Mouse (Mus musculus): ENCODE measurements around the gene Acvr1. TPM values are rescaled to one million over a fixed set of nuclear protein-coding genes. Genes with fewer than 3 reads are reported as not detected.

The Acvr1 gene
- polyA plus RNA-seq, 1 experiment from 2014 or later: 4.2 TPM

DNA sequence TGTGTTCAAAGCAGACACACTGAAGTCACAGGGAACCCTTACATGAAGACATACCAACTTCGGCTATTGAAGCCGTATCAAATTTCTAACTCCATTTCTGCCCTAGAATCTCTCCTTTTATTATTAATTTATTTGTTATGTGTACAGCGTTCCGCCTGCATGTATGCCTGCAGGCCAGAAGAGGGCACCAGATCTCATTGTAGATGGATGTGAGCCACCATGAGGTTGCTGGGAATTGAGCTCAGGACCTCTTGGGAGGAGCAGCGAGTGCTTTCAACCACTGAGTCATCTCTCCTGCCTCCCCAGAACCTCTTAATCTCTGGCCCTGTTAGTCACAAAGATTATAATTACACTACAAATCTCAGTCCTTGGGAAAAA, 109.5 kb downstream of the Acvr1 start:
- H3K4me1 ChIP-seq (replicated peaks): no peaks in the 10 kb centered on the region
- 97% methylated on average over 5 of the region's 5 CpGs for WGBS
- no peak overlapping the region for H3K4me2 ChIP-seq (replicated peaks)
- H3K27ac ChIP-seq: no peak overlapping the region
- H3K9me3 ChIP-seq: no peaks in the 10 kb centered on the region
- peaks cover 36% of the 10 kb centered on the region for H3K36me3 ChIP-seq
- H3K27me3 ChIP-seq: no peaks in the 10 kb centered on the region
- H3K9ac ChIP-seq (replicated peaks): no peak overlapping the region
- H3K4me3 ChIP-seq (replicated peaks): no peak overlapping the region
- ATAC-seq: no peak

DNA sequence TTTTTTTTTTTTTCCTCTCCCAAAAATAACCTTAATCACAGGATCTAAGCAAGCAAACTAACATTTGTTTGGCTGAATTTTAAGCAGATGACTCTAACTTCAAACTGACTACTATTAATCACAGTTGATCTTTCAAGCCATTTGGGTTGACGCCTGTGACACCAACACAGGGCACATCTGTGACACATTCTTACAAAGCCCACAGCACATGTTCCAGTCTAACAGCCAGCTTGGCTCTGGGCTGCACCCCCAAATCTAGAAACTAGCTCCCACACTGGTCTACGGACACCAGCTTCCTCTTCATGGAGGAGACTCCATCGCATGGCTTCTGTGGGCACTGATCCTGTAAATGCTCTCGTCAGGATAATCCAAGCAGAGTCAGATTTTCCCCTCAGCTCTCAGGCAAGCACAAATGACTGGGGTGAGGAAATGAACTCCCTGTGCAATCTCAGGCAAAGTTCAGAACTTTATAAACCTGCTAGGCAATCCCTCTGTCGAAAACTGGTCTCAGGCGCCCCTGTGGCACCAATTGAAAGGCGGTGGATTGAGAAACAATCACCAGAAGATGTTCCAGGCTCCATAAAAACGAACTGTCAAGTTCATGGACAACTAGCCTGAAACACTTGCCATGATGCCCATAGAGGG, 110.0 kb downstream of the Acvr1 start:
- no peaks in the 10 kb centered on the region for H3K4me1 ChIP-seq (replicated peaks)
- no peaks in the 10 kb centered on the region for H3K27me3 ChIP-seq
- WGBS: 91% methylated on average over 8 of the region's 8 CpGs
- no peak overlapping the region for H3K27ac ChIP-seq
- peaks cover 31% of the 10 kb centered on the region for H3K36me3 ChIP-seq
- no peak for ATAC-seq
- H3K9ac ChIP-seq (replicated peaks): no peak overlapping the region
- no peak overlapping the region for H3K4me2 ChIP-seq (replicated peaks)
- H3K9me3 ChIP-seq: no peaks in the 10 kb centered on the region
- no peak overlapping the region for H3K4me3 ChIP-seq (replicated peaks)

DNA sequence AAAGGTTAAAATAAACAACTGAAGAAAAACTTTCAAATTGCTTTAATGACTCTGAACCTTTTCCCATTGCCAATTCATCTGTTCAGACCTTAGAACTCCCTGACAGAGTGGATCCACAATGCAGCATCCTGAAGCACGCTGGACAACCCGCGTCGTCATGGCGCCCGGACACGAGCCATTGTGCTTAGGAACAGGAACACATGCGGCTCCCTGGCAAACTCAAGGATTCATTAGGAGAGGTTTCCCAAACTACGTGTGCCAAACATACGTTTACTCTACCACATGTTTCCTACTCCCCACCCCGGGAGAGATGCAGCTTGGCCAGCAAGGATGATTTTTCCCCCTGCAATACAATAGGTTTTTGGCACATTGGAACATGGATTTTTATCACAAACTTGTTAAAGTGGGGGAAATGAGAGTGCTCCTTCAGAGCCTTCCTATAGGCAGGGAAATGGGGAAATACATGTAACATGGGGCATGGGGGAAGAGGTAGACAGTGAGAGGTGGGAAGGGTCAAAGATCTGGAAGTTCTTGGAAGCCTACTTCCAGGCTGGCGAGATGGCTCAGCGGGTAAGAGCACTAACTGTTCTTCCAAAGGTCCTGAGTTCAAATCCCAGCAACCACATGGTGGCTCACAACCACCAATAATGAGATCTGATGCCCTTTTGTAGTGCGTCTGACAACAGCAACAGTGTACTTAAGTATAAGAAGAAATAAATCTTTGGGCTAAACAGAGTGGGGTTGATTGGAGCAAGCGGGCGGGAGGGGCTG, 112.7 kb downstream of the Acvr1 start:
- Histone ChIP-seq H3K4me2 (replicated peaks) (no peak overlapping the region), H3K27ac (no peak overlapping the region), H3K9me3 (no peaks in the 10 kb centered on the region), H3K4me1 (replicated peaks) (no peaks in the 10 kb centered on the region), H3K4me3 (replicated peaks) (no peak overlapping the region), H3K9ac (replicated peaks) (no peak overlapping the region), H3K27me3 (no peaks in the 10 kb centered on the region), H3K36me3 (peaks cover 24% of the 10 kb centered on the region)
- ATAC-seq: no peak
- WGBS: 92% methylated on average over 16 of the region's 16 CpGs

DNA sequence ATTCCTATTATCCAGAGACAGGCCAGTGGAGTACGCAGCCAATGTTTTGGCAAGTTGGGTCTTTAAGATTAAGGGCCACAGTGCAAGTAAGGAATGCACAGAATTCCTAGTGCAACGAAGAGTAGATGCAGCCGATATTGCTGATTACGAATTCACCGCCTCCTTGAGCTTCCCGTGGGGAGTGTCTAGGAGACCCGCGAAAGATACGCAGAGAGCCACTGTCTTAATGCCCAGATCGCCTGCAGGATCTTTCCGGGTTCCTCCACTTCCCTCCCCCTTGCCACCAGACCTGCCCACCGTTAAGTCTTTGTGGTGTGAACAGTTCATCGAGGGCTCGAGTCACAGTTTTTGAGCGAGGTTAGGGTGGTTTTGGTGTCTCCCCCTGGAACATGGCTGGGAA, 120.0 kb downstream of the Acvr1 start:
- H3K36me3 ChIP-seq: peaks cover 25% of the 10 kb centered on the region
- H3K9me3 ChIP-seq: no peaks in the 10 kb centered on the region
- H3K4me2 ChIP-seq (replicated peaks): no peak overlapping the region
- WGBS: 96% methylated on average over 15 of the region's 15 CpGs
- H3K27ac ChIP-seq: no peak overlapping the region
- no peak overlapping the region for H3K4me3 ChIP-seq (replicated peaks)
- no peak overlapping the region for H3K9ac ChIP-seq (replicated peaks)
- no peaks in the 10 kb centered on the region for H3K4me1 ChIP-seq (replicated peaks)
- no peaks in the 10 kb centered on the region for H3K27me3 ChIP-seq
- no peak for ATAC-seq

DNA sequence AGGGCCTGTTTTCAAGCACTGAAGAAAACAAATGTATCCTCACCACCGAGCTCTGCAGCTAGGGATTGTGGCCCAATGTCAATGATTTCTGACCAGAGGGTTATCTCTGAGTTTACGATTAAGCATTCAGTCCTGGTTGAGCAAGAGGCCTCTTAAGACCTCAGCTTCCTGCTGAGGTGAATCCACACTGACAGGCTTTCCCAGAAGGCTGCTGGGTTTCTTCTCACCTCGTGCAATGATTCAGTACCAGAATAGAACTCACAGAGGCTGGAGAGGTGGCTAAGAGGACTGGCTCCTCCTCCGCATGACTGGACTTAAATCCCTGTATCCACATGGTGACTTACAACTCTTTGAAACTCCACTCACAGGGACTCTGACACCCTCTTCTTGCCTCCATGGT, 123.8 kb downstream of the Acvr1 start:
- no peaks in the 10 kb centered on the region for H3K27me3 ChIP-seq
- no peak overlapping the region for H3K9ac ChIP-seq (replicated peaks)
- H3K9me3 ChIP-seq: no peaks in the 10 kb centered on the region
- peaks cover 27% of the 10 kb centered on the region for H3K36me3 ChIP-seq
- no peak overlapping the region for H3K27ac ChIP-seq
- no peaks in the 10 kb centered on the region for H3K4me1 ChIP-seq (replicated peaks)
- ATAC-seq: no peak
- 79% methylated on average over 4 of the region's 4 CpGs for WGBS
- H3K4me2 ChIP-seq (replicated peaks): no peak overlapping the region
- no peak overlapping the region for H3K4me3 ChIP-seq (replicated peaks)

DNA sequence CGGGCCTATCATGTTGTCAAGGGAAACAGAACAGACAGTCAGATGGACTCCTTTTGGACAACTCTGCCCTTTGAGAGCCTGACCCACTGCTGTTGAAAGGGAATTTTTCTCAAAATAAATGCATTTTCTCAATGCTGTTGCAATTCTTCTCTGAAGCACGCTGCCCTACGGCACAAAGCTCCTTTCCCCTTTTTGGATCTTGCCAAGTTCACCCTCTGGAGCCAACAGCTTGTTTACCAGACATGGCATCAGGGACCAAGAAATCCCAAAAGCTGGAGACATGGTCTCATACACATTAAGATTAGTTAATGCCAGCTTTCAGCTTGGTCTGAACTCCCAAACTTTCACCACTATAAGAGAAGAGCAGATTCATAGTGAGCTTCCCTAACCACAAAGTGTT, 130.0 kb downstream of the Acvr1 start:
- Histone ChIP-seq H3K4me2 (replicated peaks) (no peak overlapping the region), H3K36me3 (peaks cover 7% of the 10 kb centered on the region), H3K9me3 (no peaks in the 10 kb centered on the region), H3K27ac (no peak overlapping the region), H3K4me1 (replicated peaks) (no peaks in the 10 kb centered on the region), H3K9ac (replicated peaks) (no peak overlapping the region), H3K27me3 (no peaks in the 10 kb centered on the region), H3K4me3 (replicated peaks) (no peak overlapping the region)
- no peak for ATAC-seq
- 82% methylated on average over 3 of the region's 3 CpGs for WGBS

DNA sequence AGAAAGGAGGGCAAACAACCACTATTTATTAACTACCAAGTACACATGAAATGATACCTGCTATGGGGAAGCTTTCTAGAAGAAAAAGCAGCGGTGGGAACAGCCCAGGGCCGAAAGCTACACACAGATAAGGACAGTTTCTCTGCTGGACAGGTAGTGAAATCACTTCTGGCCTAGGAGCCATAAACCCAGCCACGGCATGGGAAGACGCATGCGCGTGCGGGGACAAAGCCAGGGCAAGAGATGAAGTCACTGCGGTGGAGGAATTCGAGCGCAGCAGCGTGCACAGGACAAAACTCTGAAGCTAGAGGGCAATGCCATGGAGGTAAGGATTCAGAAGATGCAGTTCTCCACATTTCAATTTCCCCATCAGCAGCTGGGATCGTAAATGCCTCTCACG, 131.4 kb downstream of the Acvr1 start:
- Histone ChIP-seq H3K4me2 (replicated peaks) (no peak overlapping the region), H3K27ac (no peak overlapping the region), H3K9me3 (no peaks in the 10 kb centered on the region), H3K4me1 (replicated peaks) (no peaks in the 10 kb centered on the region), H3K4me3 (replicated peaks) (no peak overlapping the region), H3K9ac (replicated peaks) (no peak overlapping the region), H3K27me3 (no peaks in the 10 kb centered on the region), H3K36me3 (peaks cover 7% of the 10 kb centered on the region)
- WGBS: 94% methylated on average over 13 of the region's 13 CpGs
- no peak for ATAC-seq

DNA sequence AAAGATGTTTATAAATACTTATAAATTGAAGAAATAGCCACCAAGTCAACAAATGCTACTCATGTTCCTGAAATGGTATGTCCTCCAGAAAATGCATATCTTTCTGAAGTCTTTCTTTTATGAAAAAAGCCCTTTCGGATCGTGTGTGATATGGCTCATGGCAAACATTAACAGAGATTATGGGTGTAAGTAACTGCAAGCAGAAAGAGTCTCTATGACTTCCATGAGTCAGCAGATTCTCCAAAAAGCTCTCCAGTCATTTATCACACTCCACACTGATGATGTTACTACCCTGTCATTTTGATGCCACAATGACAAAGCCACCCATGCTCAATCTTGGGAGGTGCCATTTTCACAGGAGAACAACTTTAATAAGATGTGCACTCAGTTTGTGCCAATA, 132.5 kb downstream of the Acvr1 start:
- no peaks in the 10 kb centered on the region for H3K9me3 ChIP-seq
- no peaks in the 10 kb centered on the region for H3K4me1 ChIP-seq (replicated peaks)
- peaks cover 5% of the 10 kb centered on the region for H3K36me3 ChIP-seq
- H3K9ac ChIP-seq (replicated peaks): no peak overlapping the region
- H3K27me3 ChIP-seq: no peaks in the 10 kb centered on the region
- no peak overlapping the region for H3K4me2 ChIP-seq (replicated peaks)
- 87% methylated on average over 2 of the region's 2 CpGs for WGBS
- ATAC-seq: no peak
- no peak overlapping the region for H3K27ac ChIP-seq
- H3K4me3 ChIP-seq (replicated peaks): no peak overlapping the region

DNA sequence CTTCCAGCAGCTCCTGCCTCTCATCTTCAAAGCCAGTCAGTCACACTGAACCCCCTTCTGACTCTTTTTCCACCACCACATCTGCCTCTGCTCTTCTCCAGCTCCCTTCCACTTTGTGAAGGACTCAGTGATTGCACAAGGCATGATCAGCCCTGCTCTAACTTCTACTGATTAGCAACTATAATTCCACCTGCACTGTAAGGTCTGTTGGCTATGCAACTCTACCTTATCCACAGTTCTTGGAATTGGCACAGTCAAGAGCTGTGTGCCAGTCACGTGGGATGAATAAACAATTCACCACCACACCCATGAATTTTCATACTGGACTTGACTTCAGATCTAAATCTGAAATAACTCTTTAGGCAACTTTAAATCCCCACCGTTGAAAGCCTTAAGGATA, 133.6 kb downstream of the Acvr1 start:
- no peaks in the 10 kb centered on the region for H3K27me3 ChIP-seq
- no peak for ATAC-seq
- no peak overlapping the region for H3K4me3 ChIP-seq (replicated peaks)
- WGBS: 92% methylated on average over 2 of the region's 2 CpGs
- H3K4me2 ChIP-seq (replicated peaks): no peak overlapping the region
- H3K36me3 ChIP-seq: 0 out of 2 replicates have a peak, but pooled peaks cover 3% of the 10 kb centered on the region
- no peaks in the 10 kb centered on the region for H3K9me3 ChIP-seq
- H3K4me1 ChIP-seq (replicated peaks): no peaks in the 10 kb centered on the region
- no peak overlapping the region for H3K27ac ChIP-seq
- no peak overlapping the region for H3K9ac ChIP-seq (replicated peaks)

DNA sequence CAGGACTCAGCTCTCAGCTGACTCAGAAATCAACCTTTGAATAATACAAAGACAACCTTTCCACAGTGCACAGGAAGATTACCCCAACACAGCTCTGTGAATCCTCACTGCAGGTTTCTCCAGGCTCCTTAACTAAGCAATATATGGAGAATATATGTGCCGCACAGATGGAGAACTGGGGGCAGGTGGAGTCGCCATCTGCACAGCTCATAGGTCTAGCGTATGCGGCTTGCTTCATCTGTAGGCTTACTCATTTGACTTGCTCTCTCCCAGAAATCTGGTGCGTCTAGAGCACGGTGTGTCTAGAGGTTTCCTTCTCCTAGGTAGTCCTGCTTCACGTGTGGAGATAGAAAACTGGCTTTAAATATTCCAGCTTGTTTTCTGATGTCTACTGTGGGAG, 134.7 kb downstream of the Acvr1 start:
- no peak for ATAC-seq
- Histone ChIP-seq H3K9ac (replicated peaks) (no peak overlapping the region), H3K9me3 (no peaks in the 10 kb centered on the region), H3K36me3 (0 out of 2 replicates have a peak, but pooled peaks cover 3% of the 10 kb centered on the region), H3K4me3 (replicated peaks) (no peak overlapping the region), H3K27ac (no peak overlapping the region), H3K4me1 (replicated peaks) (no peaks in the 10 kb centered on the region), H3K4me2 (replicated peaks) (no peak overlapping the region), H3K27me3 (no peaks in the 10 kb centered on the region)
- WGBS: 95% methylated on average over 7 of the region's 7 CpGs

DNA sequence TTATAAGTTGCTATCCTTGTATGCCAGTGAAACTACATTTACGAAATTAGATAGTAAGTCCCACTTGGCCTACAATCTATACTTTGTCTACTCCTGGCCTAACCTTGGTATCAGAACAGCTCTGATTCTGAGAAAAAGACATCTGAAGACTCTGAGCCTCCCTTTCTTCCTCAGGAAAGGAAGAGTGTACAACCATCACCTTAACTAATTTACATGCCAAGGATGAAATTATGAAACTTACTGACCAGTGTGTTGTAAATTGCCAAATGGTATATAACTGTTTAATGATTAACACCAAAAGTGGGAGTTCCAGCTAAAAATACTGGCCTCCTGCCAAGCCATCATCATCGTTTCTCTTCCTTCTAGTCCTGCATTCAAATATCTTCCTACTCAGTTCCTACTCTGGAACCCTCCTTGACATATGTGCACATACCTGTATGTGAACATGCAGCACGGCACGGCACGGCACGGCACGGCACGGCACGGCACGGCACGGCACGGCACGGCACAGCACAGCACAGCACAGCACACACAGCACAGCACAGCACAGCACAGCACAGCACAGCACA, 141.4 kb downstream of the Acvr1 start:
- Histone ChIP-seq H3K36me3 (no peaks in the 10 kb centered on the region), H3K27me3 (no peaks in the 10 kb centered on the region), H3K27ac (no peak overlapping the region), H3K4me1 (replicated peaks) (no peaks in the 10 kb centered on the region), H3K4me3 (replicated peaks) (no peak overlapping the region), H3K9ac (replicated peaks) (no peak overlapping the region), H3K4me2 (replicated peaks) (no peak overlapping the region), H3K9me3 (no peaks in the 10 kb centered on the region)
- ATAC-seq: no peak
- WGBS: 96% methylated on average over 13 of the region's 13 CpGs

DNA sequence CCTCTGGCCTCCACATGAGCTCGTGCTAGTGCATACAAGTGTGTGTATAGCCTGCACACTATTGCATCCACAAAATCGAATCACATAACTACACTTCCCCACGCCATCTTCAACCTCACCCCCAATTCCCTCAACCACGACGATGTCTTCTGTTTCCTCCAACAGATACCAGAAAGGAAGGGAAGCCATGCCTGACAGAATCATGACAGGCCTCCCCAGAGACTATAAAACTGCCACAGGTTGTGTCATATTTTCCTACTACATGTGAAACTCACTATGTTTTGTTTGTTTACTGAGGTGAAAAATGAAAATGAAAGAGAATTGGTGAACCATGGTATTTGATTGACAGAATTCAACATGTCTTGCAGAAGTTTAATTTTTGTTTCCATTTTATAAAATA, 143.6 kb downstream of the Acvr1 start:
- Histone ChIP-seq H3K4me3 (replicated peaks) (no peak overlapping the region), H3K4me2 (replicated peaks) (no peak overlapping the region), H3K9ac (replicated peaks) (no peak overlapping the region), H3K27me3 (no peaks in the 10 kb centered on the region), H3K4me1 (replicated peaks) (no peaks in the 10 kb centered on the region), H3K27ac (no peak overlapping the region), H3K36me3 (no peaks in the 10 kb centered on the region), H3K9me3 (no peaks in the 10 kb centered on the region)
- WGBS: 84% methylated on average over 5 of the region's 5 CpGs
- ATAC-seq: no peak

Data from midbrain, embryonic 13.5 days (tissue).